ENCODE assay signal across 10 mouse cellular contexts in the genomic region with DNA sequence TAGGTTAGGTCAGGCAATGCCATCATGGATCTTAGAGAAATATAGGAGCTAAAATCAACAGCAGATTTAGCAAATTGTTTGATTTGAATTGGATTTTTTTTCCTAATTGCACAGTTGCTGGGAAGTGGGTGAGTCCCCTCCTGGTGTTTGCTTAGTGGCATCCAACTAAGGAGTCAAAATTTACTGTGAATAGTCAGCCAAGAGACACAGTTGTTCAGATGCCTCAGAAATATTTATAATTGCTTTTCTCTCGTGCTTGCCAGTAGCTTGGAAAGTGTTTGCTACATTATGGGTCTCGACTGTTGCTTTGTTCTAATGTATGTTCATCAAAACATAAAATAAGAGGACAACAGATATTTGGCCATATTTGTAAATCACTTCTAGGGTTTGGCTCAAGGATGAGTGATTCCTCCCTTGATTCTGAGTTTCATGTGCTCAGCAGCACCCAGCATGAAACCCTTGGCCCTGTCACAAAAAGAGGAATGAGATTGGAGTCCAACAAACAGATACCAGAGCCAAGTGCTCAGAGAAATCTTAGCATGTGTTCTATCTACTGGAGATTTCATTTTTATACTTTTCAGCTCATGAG.
DNase-seq lines count a peak whose midpoint lies in the region; ATAC-seq and TF ChIP-seq lines count a peak whose summit lies in the region.
"Had no signal": no experiment of that assay in that cellular context is flagged by ENCODE, and none has a peak within 500 bp of the region (broad histone marks: within the 10 kb centered on the region; RNA-seq: fewer than 3 reads in every experiment).

No protein-coding gene starts in this region.

- 49% methylated on average over 2 of the region's 2 CpGs for WGBS in forebrain, embryonic 15.5 days
- 82% methylated on average over 2 of the region's 2 CpGs for WGBS in forebrain, embryonic 10.5 days
- 47% methylated on average over 2 of the region's 2 CpGs for WGBS in intestine, embryonic 16.5 days
- WGBS in intestine, postnatal 0 days: 62% methylated on average over 2 of the region's 2 CpGs
- 37% methylated on average over 2 of the region's 2 CpGs for WGBS in lung, embryonic 16.5 days
- WGBS in lung, adult 2 months: 51% methylated on average over 2 of the region's 2 CpGs

- no peaks in the 10 kb centered on the region for H3K36me3 ChIP-seq in forebrain, embryonic 15.5 days
- no peaks in the 10 kb centered on the region for H3K36me3 ChIP-seq in forebrain, embryonic 10.5 days (replicated peaks)
- H3K36me3 ChIP-seq in intestine, embryonic 16.5 days (ENCODE audit: control insufficient read depth, insufficient read depth, low read length): no peaks in the 10 kb centered on the region
- no peaks in the 10 kb centered on the region for H3K36me3 ChIP-seq in intestine, postnatal 0 days (ENCODE audit: control insufficient read depth, insufficient read depth)
- no peaks in the 10 kb centered on the region for H3K36me3 ChIP-seq in lung, embryonic 16.5 days (ENCODE audit: control insufficient read depth, insufficient read depth, low read length)
- H3K36me3 ChIP-seq: midbrain, embryonic 15.5 days; neural tube, embryonic 15.5 days had no signal

- H3K9ac ChIP-seq in forebrain, embryonic 15.5 days (replicated peaks): no peak overlapping the region
- H3K9ac ChIP-seq in intestine, embryonic 16.5 days (ENCODE audit: low read depth, low read length): no peak overlapping the region
- H3K9ac ChIP-seq in intestine, postnatal 0 days (ENCODE audit: low read depth, low read length): no peak overlapping the region
- H3K9ac ChIP-seq in lung, embryonic 16.5 days (ENCODE audit: low read length): no peak overlapping the region
- H3K9ac ChIP-seq: midbrain, embryonic 15.5 days; neural tube, embryonic 15.5 days had no signal

- H3K9me3 ChIP-seq in forebrain, embryonic 15.5 days: no peaks in the 10 kb centered on the region
- no peaks in the 10 kb centered on the region for H3K9me3 ChIP-seq in forebrain, embryonic 10.5 days
- H3K9me3 ChIP-seq in intestine, embryonic 16.5 days (ENCODE audit: control insufficient read depth, low read length): no peaks in the 10 kb centered on the region
- H3K9me3 ChIP-seq in intestine, postnatal 0 days (ENCODE audit: control insufficient read depth): no peaks in the 10 kb centered on the region
- H3K9me3 ChIP-seq in lung, embryonic 16.5 days (ENCODE audit: control insufficient read depth, low read length): no peaks in the 10 kb centered on the region
- H3K9me3 ChIP-seq: midbrain, embryonic 15.5 days; neural tube, embryonic 15.5 days had no signal

- no peak overlapping the region for H3K4me2 ChIP-seq in forebrain, embryonic 15.5 days (replicated peaks)
- H3K4me2 ChIP-seq in intestine, embryonic 16.5 days (ENCODE audit: low read depth, low read length): no peak overlapping the region
- no peak overlapping the region for H3K4me2 ChIP-seq in intestine, postnatal 0 days (replicated peaks; ENCODE audit: low read depth)
- no peak overlapping the region for H3K4me2 ChIP-seq in lung, embryonic 16.5 days (ENCODE audit: low read depth, low read length)
- H3K4me2 ChIP-seq: midbrain, embryonic 15.5 days; neural tube, embryonic 15.5 days had no signal

- no peak overlapping the region for H3K4me3 ChIP-seq in forebrain, embryonic 15.5 days
- no peak overlapping the region for H3K4me3 ChIP-seq in forebrain, embryonic 10.5 days
- no peak overlapping the region for H3K4me3 ChIP-seq in intestine, embryonic 16.5 days (ENCODE audit: low read length)
- H3K4me3 ChIP-seq in intestine, postnatal 0 days (ENCODE audit: low read depth, low read length): no peak overlapping the region
- H3K4me3 ChIP-seq in lung, embryonic 16.5 days (ENCODE audit: low read length): no peak overlapping the region
- no peak overlapping the region for H3K4me3 ChIP-seq in lung, adult 2 months (replicated peaks; ENCODE audit: extremely low read depth, low read depth, low read length)
- H3K4me3 ChIP-seq: midbrain, embryonic 15.5 days; neural tube, embryonic 15.5 days had no signal

- H3K4me1 ChIP-seq in forebrain, embryonic 15.5 days: no peaks in the 10 kb centered on the region
- H3K4me1 ChIP-seq in forebrain, embryonic 10.5 days: no peaks in the 10 kb centered on the region
- H3K4me1 ChIP-seq in intestine, embryonic 16.5 days (ENCODE audit: control insufficient read depth, insufficient read depth, low read length): 0 out of 2 replicates have a peak, but pooled peaks cover under 1% of the 10 kb centered on the region
- H3K4me1 ChIP-seq in intestine, postnatal 0 days (replicated peaks; ENCODE audit: control insufficient read depth, insufficient read depth, low read length): no peaks in the 10 kb centered on the region
- H3K4me1 ChIP-seq in lung, embryonic 16.5 days (replicated peaks; ENCODE audit: control insufficient read depth, insufficient read depth, low read length): no peaks in the 10 kb centered on the region
- peaks cover 2% of the 10 kb centered on the region; the same call in 1 of the 2 replicates for H3K4me1 ChIP-seq in lung, adult 2 months (ENCODE audit: control insufficient read depth, insufficient read depth, low read length)
- H3K4me1 ChIP-seq: midbrain, embryonic 15.5 days; neural tube, embryonic 15.5 days had no signal

- no peak overlapping the region for H3K27ac ChIP-seq in forebrain, embryonic 15.5 days (replicated peaks)
- no peak overlapping the region for H3K27ac ChIP-seq in forebrain, embryonic 10.5 days
- H3K27ac ChIP-seq in intestine, embryonic 16.5 days (ENCODE audit: low read length): no peak overlapping the region
- no peak overlapping the region; the same call in 1 of the 2 replicates for H3K27ac ChIP-seq in intestine, postnatal 0 days (ENCODE audit: low read depth, low read length)
- H3K27ac ChIP-seq in lung, embryonic 16.5 days (ENCODE audit: low read length): no peak overlapping the region
- H3K27ac ChIP-seq: midbrain, embryonic 15.5 days; neural tube, embryonic 15.5 days had no signal

- no peak for DNase-seq in forebrain, embryonic 10.5 days (ENCODE audit: extremely low spot score, low spot score)
- no peak for DNase-seq in lung, adult 2 months
- DNase-seq in layer of hippocampus, adult 9-11 months: peak; percentile 21
- DNase-seq in spleen, adult 18-20 months: no peak

- no peak for TF ChIP-seq POLR2A in lung, adult 2 months (IDR thresholded peaks at IDR 0.05; ENCODE audit: borderline replicate concordance, extremely low read depth, low read depth, low read length)

- no peaks in the 10 kb centered on the region for H3K27me3 ChIP-seq in forebrain, embryonic 15.5 days
- no peaks in the 10 kb centered on the region for H3K27me3 ChIP-seq in forebrain, embryonic 10.5 days (ENCODE audit: poor library complexity, severe bottlenecking)
- H3K27me3 ChIP-seq in intestine, embryonic 16.5 days (replicated peaks; ENCODE audit: control insufficient read depth, insufficient read depth, low read length): no peaks in the 10 kb centered on the region
- no peaks in the 10 kb centered on the region for H3K27me3 ChIP-seq in intestine, postnatal 0 days (replicated peaks; ENCODE audit: control insufficient read depth, insufficient read depth, low read length)
- no peaks in the 10 kb centered on the region for H3K27me3 ChIP-seq in lung, embryonic 16.5 days (ENCODE audit: control insufficient read depth, insufficient read depth, low read depth, low read length)
- H3K27me3 ChIP-seq: midbrain, embryonic 15.5 days; neural tube, embryonic 15.5 days had no signal

- ATAC-seq in forebrain, embryonic 15.5 days (replicated peaks): 0 out of 2 replicates have a peak, but pooled peaks have one; percentile 55
- peak; percentile 18; the same call in 1 of the 2 replicates for ATAC-seq in intestine, embryonic 16.5 days
- no peak for ATAC-seq in intestine, postnatal 0 days
- ATAC-seq in lung, embryonic 16.5 days (ENCODE audit: low read depth): peak; percentile 79
- ATAC-seq: midbrain, embryonic 15.5 days had no signal

- no peak for TF ChIP-seq CTCF in intestine, postnatal 0 days (IDR thresholded peaks at IDR 0.05; ENCODE audit: low read depth)
- TF ChIP-seq CTCF in lung, adult 2 months (IDR thresholded peaks at IDR 0.05; ENCODE audit: insufficient read depth, low read length): no peak
